Mouse (Mus musculus) E14TG2a.4 (cell line): ENCODE measurements at regions not wholly inside any gene's neighbourhood (a gene's known extent, or its start where the extent isn't known, plus 50 kb on each side); places are given as distances from the start of the nearest gene placed in this dataset.

Source experiments
- CTCF ChIP-seq: conservative IDR thresholded peaks from 2 replicates; pipeline ENCODE4 v1.5.1; 2014; ENCODE audit warnings: low read length
- NANOG ChIP-seq: IDR thresholded peaks from 2 replicates; pipeline ENCODE4 v1.6.1; 2014; ENCODE audit warnings: borderline replicate concordance, low read length, mixed read lengths
- POU5F1 ChIP-seq: IDR thresholded peaks from 2 replicates; pipeline ENCODE4 v1.6.1; 2014; ENCODE audit warnings: low read length, borderline replicate concordance

GRCm38 (mm10) chr2:79569663-79570062, 65.5 kb upstream of the Itprid2 start:
- TF ChIP-seq CTCF (no peak), NANOG (no peak), POU5F1 (no peak)
